Mouse (Mus musculus): ENCODE results near the gene Cabp4.
"Not testable (repeated sequence)": the region's sequence is repeated elsewhere in the genome, so short reads cannot be mapped to it uniquely, and the experiment has no call there.

Gene Cabp4

GRCm38 (mm10) chr19:4122411-4123370, 21.1 kb downstream of the Cabp4 start:
- in situ Hi-C loops (cut with MboI): no loop called here

- in situ Hi-C loops (cut with MboI): not testable (repeated sequence)
Measured at GRCm38 (mm10) chr19:4121896-4122295, 21.9 kb downstream of the Cabp4 start.

GRCm38 (mm10) chr19:4121097-4121805, 22.6 kb downstream of the Cabp4 start:
- in situ Hi-C loops (cut with MboI): no loop called here

GRCm38 (mm10) chr19:4120496-4120895, 23.3 kb downstream of the Cabp4 start:
- in situ Hi-C loops (cut with MboI): no loop called here

- in situ Hi-C loops (cut with MboI): no loop called here
Measured at GRCm38 (mm10) chr19:4119716-4120487, 23.9 kb downstream of the Cabp4 start.

- in situ Hi-C loops (cut with MboI): no loop called here
Measured at GRCm38 (mm10) chr19:4118350-4118749, 25.5 kb downstream of the Cabp4 start.

- in situ Hi-C loops (cut with MboI): no loop called here
Measured at GRCm38 (mm10) chr19:4117006-4117405, 26.8 kb downstream of the Cabp4 start.

GRCm38 (mm10) chr19:4115816-4116215, 28.0 kb downstream of the Cabp4 start:
- in situ Hi-C loops (cut with MboI): no loop called here

GRCm38 (mm10) chr19:4115144-4115543, 28.7 kb downstream of the Cabp4 start:
- in situ Hi-C loops (cut with MboI): no loop called here

- in situ Hi-C loops (cut with MboI): no loop called here
Measured at GRCm38 (mm10) chr19:4114551-4114950, 29.3 kb downstream of the Cabp4 start.

GRCm38 (mm10) chr19:4113806-4114230, 30.0 kb downstream of the Cabp4 start:
- in situ Hi-C loops (cut with MboI): no loop called here

GRCm38 (mm10) chr19:4113186-4113805, 30.5 kb downstream of the Cabp4 start:
- in situ Hi-C loops (cut with MboI): no loop called here

- in situ Hi-C loops (cut with MboI): no loop called here
Measured at GRCm38 (mm10) chr19:4112063-4112960, 31.5 kb downstream of the Cabp4 start.

- in situ Hi-C loops (cut with MboI): no loop called here
Measured at GRCm38 (mm10) chr19:4108535-4108934, 35.3 kb downstream of the Cabp4 start.

GRCm38 (mm10) chr19:4106654-4107053, 37.2 kb downstream of the Cabp4 start:
- in situ Hi-C loops (cut with MboI): no loop called here

GRCm38 (mm10) chr19:4104675-4105194, 39.1 kb downstream of the Cabp4 start:
- in situ Hi-C loops (cut with MboI): no loop called here

- in situ Hi-C loops (cut with MboI): no loop called here
Measured at GRCm38 (mm10) chr19:4103792-4104191, 40.0 kb downstream of the Cabp4 start.

- in situ Hi-C loops (cut with MboI): no loop called here
Measured at GRCm38 (mm10) chr19:4103294-4103693, 40.5 kb downstream of the Cabp4 start.

GRCm38 (mm10) chr19:4102626-4103025, 41.2 kb downstream of the Cabp4 start:
- in situ Hi-C loops (cut with MboI): no loop called here

GRCm38 (mm10) chr19:4102049-4102448, 41.8 kb downstream of the Cabp4 start:
- in situ Hi-C loops (cut with MboI): no loop called here

Data from mature B cell (primary cell).